Mouse (Mus musculus) forebrain, postnatal 0 days (tissue): ENCODE results near the gene Arhgap23. TPM values are rescaled to one million over a fixed set of nuclear protein-coding genes. Genes with fewer than 3 reads are reported as not detected.

Experiments used
- ATAC-seq: fragments of 200-750 bp; cut with Nextera tagmentation; 2 replicates; pipeline ENCODE4 v1.8.0; 2017; ENCODE audit warnings: mild to moderate bottlenecking, moderate library complexity
- DNase-seq: peaks from one replicate; pipeline ENCODE4 v3.0.0-alpha.2; 2015
- H3K27ac ChIP-seq: fragments of 300-500 bp; sonication (generic); 2 replicates; pipeline ENCODE4 v1.5.1; 2014; ENCODE audit warnings: low read depth, mild to moderate bottlenecking, antibody characterized with exemption, low read length, moderate library complexity, mixed read lengths
- H3K27me3 ChIP-seq: fragments of 300-500 bp; sonication (generic); 2 replicates; pipeline ENCODE4 v1.6.1; 2014; ENCODE audit warnings: mild to moderate bottlenecking, low read length, mixed read lengths; ENCODE audit not compliant: insufficient read depth
- H3K36me3 ChIP-seq: fragments of 300-500 bp; sonication (generic); 2 replicates; pipeline ENCODE4 v1.6.1; 2014; ENCODE audit warnings: mild to moderate bottlenecking, moderate library complexity; ENCODE audit not compliant: insufficient read depth
- H3K4me1 ChIP-seq: fragments of 300-500 bp; sonication (generic); 2 replicates; pipeline ENCODE4 v1.6.1; 2014; ENCODE audit warnings: antibody characterized with exemption; ENCODE audit not compliant: insufficient read depth
- H3K4me2 ChIP-seq: fragments of 300-500 bp; sonication (generic); 2 replicates; pipeline ENCODE4 v1.6.1; 2014; ENCODE audit warnings: low read depth, mild to moderate bottlenecking, moderate library complexity
- H3K4me3 ChIP-seq: fragments of 300-500 bp; sonication (generic); 2 replicates; pipeline ENCODE4 v1.5.1; 2014; ENCODE audit warnings: low read depth, low read length, mixed read lengths
- H3K9ac ChIP-seq: fragments of 300-500 bp; sonication (generic); 2 replicates; pipeline ENCODE4 v1.6.1; 2014; ENCODE audit warnings: mild to moderate bottlenecking
- H3K9me3 ChIP-seq: fragments of 300-500 bp; sonication (generic); 2 replicates; pipeline ENCODE4 v1.6.1; 2016; ENCODE audit warnings: low read length
- CTCF ChIP-seq: sonication (generic); IDR thresholded peaks from 2 replicates; pipeline ENCODE4 v1.5.1; 2016; ENCODE audit warnings: antibody characterized with exemption, control low read depth, low read depth
- WGBS: fragments of 180-500 bp; shearing (Covaris S2); extraction: QIAGEN DNeasy Blood & Tissue Kit; methylation state at CpG from one replicate; pipeline ENCODE4 v1.1.7; 2014; 5-methylcytosine and 5-hydroxymethylcytosine counted together
- polyA plus RNA-seq: library from polyadenylated mRNA; unstranded; fragments of >200 nt; fragmentation: Nextera tagmentation; extraction: Ambion mirVana; gene quantifications from 2 replicates; pipeline ENCODE4 v1.2.1, GENCODE M21; 2015
- total RNA-seq: library from RNA; depleted of rRNA; stranded (reverse); fragments of >200 nt; gene quantifications from 2 replicates; pipeline ENCODE4 v1.2.3, GENCODE M21; 2014

Gene Arhgap23
- total and polyA plus RNA-seq, 2 experiments from 2014 or later = 10.2 to 52.9 TPM

DNA sequence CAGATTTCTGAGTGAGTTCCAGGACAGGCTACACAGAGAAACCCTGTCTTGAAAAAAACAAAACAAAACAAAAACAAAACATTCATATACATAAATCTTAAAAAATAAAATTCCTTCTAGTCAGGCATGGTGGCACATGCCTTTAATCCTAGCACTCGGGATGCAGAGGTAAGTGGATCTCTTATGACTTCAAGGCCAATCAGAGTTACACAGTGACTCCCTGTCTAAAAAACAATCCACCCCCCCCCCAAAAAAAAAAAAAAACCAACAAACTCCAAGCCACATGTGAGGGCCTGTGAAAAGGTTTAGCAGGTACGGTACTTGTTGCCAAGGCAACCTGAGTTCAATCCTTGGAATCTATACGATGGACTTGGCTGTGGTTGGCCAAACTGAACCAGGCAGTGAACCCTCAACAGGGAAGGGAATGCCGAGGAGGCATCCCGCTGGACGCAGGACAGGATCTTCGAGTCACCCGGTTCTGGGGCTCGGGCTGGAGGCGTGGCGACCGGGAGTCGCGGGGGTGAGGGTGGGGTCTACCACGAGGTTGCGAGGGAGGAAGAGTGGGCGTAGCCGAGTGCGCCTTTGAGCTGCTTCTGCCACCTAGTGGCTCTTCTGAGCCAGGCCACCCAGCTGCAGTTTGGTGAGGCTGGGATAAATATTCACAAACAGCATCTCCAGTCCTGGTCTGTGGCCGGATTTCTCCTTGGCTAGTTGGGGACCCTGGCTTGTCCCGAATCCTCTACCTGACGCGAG, 15.2 kb upstream of the Arhgap23 start:
- peak; percentile 95 for TF ChIP-seq CTCF
- Histone ChIP-seq H3K27ac (peak overlapping the region; percentile 73), H3K4me1 (peaks cover 13% of the 10 kb centered on the region)

DNA sequence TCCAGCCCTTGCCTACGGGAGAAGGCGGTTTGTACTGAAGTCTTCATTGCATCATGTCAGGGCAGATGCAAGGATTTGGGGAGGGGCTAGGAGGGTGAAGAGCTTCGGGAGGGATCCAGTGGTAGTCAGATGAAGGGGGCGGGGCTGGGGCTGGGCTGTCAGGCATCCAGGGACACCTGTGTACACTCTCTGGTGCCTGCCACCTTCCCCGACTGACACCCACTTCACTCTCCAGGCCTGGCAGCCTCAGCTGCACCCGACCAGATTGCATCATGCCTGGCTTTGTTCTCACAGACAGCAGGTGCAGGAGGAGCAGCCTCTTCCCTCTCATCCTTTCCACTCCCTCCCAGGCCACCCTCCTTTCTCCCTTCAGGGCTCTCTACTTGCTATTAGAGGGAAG, 14.3 kb upstream of the Arhgap23 start:
- peak overlapping the region; percentile 35; the same call in 1 of the 2 replicates for H3K9ac ChIP-seq
- ATAC-seq (peak; percentile 26), DNase-seq (peak; percentile 77)
- H3K4me1 ChIP-seq = peaks cover 20% of the 10 kb centered on the region
- 12% methylated on average over 6 of the region's 6 CpGs for WGBS
- H3K9me3 ChIP-seq = no peaks in the 10 kb centered on the region
- no peak for TF ChIP-seq CTCF
- H3K27me3 ChIP-seq = no peaks in the 10 kb centered on the region
- peak overlapping the region; percentile 73 for H3K27ac ChIP-seq
- H3K4me2 ChIP-seq = peak overlapping the region; percentile 61
- H3K36me3 ChIP-seq = peaks cover 14% of the 10 kb centered on the region
- H3K4me3 ChIP-seq = peak overlapping the region; percentile 36; the same call in 1 of the 2 replicates

More for the DNA sequence above, 15.2 kb upstream of the Arhgap23 start:
- no peaks in the 10 kb centered on the region for H3K27me3 ChIP-seq
- WGBS = 3% methylated on average over 23 of the region's 23 CpGs
- DNase-seq = peak; percentile 91
- peaks cover 19% of the 10 kb centered on the region for H3K36me3 ChIP-seq
- H3K9me3 ChIP-seq = no peaks in the 10 kb centered on the region
- peak overlapping the region; percentile 36 for H3K4me3 ChIP-seq
- H3K9ac ChIP-seq = peak overlapping the region; percentile 35; the same call in 1 of the 2 replicates
- ATAC-seq = peak; percentile 80
- peak overlapping the region; percentile 61 for H3K4me2 ChIP-seq

- 72% methylated on average over 3 of the region's 3 CpGs for WGBS
- no peaks in the 10 kb centered on the region for H3K27me3 ChIP-seq
- no peak for TF ChIP-seq CTCF
- ATAC-seq (no peak), DNase-seq (no peak)
- no peak overlapping the region for H3K4me3 ChIP-seq
- peaks cover 28% of the 10 kb centered on the region for H3K4me1 ChIP-seq
- H3K27ac ChIP-seq = peak overlapping the region; percentile 73
- no peak overlapping the region for H3K9ac ChIP-seq
- peaks cover 6% of the 10 kb centered on the region for H3K36me3 ChIP-seq
- no peaks in the 10 kb centered on the region for H3K9me3 ChIP-seq
- no peak overlapping the region for H3K4me2 ChIP-seq
These were observed 13.5 kb upstream of the Arhgap23 start for GRCm38 (mm10) chr11:97401686-97402435.

DNA sequence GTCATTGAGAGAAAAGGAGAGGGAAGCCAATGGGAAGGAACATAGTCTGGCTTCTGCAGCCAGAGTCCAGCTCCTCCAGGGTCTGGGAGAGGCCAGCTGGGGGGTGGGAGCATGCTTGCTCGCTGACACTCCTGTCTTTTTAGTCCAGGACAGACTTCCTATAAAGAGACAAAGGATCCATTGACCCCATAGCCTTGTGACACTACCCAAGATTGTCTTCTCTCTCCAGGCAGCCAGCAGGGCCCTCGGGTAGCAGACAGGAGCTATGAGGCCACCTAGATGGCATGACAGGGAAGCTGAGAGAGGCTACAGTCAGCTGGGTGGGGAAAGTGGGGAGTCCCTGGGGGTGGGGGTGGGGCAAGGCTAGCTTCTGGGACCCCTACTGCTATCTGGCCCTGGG, 12.6 kb upstream of the Arhgap23 start:
- no peak overlapping the region for H3K27ac ChIP-seq
- ATAC-seq (no peak), DNase-seq (no peak)
- H3K4me3 ChIP-seq = no peak overlapping the region
- 20% methylated on average over 2 of the region's 2 CpGs for WGBS
- H3K4me2 ChIP-seq = no peak overlapping the region
- H3K9me3 ChIP-seq = no peaks in the 10 kb centered on the region
- H3K4me1 ChIP-seq = peaks cover 30% of the 10 kb centered on the region
- no peak overlapping the region for H3K9ac ChIP-seq
- no peak for TF ChIP-seq CTCF
- H3K27me3 ChIP-seq = no peaks in the 10 kb centered on the region
- no peaks in the 10 kb centered on the region for H3K36me3 ChIP-seq

GRCm38 (mm10) chr11:97403614-97404183, 11.6 kb upstream of the Arhgap23 start:
- Histone ChIP-seq H3K36me3 (no peaks in the 10 kb centered on the region), H3K27me3 (no peaks in the 10 kb centered on the region), H3K4me2 (peak overlapping the region; percentile 84), H3K27ac (peak overlapping the region; percentile 76; the same call in 1 of the 2 replicates), H3K4me1 (peaks cover 30% of the 10 kb centered on the region), H3K9me3 (no peaks in the 10 kb centered on the region), H3K4me3 (peak overlapping the region; percentile 67), H3K9ac (no peak overlapping the region)
- 37% methylated on average over 8 of the region's 8 CpGs for WGBS
- TF ChIP-seq CTCF = no peak
- no peak for ATAC-seq
- DNase-seq = no peak

DNA sequence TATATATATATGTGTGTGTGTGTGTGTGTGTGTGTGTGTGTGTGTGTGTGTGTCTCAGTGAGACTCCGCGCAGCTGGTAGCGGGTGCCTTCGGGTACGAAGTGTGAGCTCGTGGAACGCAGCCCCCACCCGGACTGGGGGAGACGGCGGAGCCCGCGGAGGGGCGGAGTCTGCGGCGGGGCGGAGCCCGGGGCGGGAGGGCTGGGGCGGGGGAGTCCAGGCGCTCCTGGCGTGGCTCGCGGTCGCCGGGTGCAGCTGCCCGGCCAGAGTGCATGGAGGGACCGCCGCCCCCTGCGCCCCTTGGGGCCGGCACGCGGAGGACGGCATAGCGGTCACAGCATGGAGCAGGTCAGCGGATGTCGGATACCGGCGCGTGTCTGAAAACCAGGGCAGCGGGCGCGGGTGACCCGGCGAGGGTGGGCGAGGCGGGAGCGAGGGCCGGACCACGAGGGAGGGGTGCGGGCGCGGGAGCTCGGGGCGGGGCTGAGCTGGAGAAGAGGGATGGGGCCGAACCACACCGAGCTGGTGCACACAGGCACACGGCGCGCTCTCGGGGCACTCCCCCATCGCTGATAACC, 11.1 kb upstream of the Arhgap23 start:
- WGBS = under 1% methylated on average over 54 of the region's 61 CpGs
- Histone ChIP-seq H3K9ac (peak overlapping the region; percentile 76), H3K36me3 (0 out of 2 replicates have a peak, but pooled peaks cover 3% of the 10 kb centered on the region), H3K4me2 (peak overlapping the region; percentile 84), H3K4me1 (peaks cover 30% of the 10 kb centered on the region), H3K27me3 (no peaks in the 10 kb centered on the region), H3K4me3 (peak overlapping the region; percentile 67), H3K9me3 (no peaks in the 10 kb centered on the region), H3K27ac (peak overlapping the region; percentile 76)
- peak; percentile 69 for ATAC-seq
- TF ChIP-seq CTCF = no peak
- peak; percentile 82 for DNase-seq
